Mouse (Mus musculus): ENCODE results near the gene Klk11. TPM values are rescaled to one million over a fixed set of nuclear protein-coding genes. Genes with fewer than 3 reads are reported as not detected.

Klk11 gene
- polyA plus RNA-seq, 2 experiments from 2014 or later, result 1.0 TPM; not detected in 1

DNA sequence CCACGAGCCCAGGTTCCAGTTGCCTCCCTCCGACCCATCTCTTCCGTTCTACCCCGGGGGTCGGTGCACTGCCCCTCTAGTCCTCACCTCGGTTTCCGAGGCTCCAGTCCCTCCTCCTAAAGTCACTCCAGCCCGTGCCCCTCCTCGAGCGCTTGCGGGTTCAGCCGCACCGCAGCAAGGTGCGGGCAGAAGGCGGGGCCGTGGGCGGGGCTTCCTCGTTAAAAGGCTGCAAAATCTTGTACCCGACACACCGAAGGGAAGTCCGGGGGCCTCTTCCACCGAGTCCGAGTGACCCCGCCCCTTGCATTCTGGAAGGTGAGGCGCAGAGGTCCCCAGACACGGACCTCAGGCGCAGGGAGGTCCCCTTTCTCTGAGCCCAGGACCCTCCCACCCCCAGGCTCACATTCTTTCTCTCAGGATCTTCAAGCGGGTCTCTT, 22.9 kb downstream of the Klk11 start, which contains the start of gene Klk8:
Gene Klk8 (plus strand): TSS at position 245 of the 437 bp plus-strand sequence.
- peak; percentile 51 for ATAC-seq

GRCm38 (mm10) chr7:43797844-43798462, 23.5 kb downstream of the Klk11 start:
- ATAC-seq, result peak; percentile 82

DNA sequence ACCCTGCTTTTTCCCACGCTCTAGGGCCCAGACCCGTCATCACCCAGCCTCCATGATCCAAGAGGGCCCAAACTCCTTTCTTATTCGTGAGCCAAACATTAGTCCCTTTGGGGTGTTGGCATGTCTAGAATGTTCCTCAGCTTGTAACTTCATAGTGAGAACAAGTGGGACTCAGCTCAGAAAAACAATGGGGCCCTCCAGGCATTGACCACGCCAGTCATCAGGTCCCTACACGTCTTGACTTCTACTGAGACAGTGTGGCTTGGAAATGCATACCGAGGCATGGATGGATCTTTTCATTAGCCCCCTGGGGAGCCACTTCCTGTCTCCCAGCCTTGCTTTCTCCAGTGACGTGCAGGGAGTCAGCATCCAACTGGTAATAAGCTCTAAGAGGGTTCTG, 25.5 kb downstream of the Klk11 start:
- ATAC-seq, result no peak

DNA sequence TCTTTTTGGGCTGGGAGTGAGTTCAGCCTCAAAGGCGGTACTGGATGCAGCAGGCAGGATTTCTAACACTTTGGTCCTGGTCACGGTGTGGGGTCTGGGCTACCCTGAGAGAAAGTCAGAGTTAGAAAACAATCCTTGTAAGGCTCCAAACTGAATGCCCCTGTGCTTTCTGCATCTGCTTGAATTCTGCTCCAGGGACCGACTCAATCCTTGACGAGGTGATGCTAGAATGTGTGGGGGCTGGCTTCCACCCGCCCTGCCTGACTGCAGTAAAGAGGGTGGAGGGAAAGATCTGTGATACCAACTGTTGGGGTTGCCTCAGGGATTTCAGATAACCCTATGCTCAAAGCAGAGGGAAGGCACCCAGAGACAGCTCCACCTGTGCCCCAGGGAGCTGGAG, 36.6 kb downstream of the Klk11 start, which contains the start of gene Klk7:
Gene Klk7 (plus strand): TSS at position 301 of the 400 bp plus-strand sequence.
- no peak for ATAC-seq

GRCm38 (mm10) chr7:43815211-43815610, 40.8 kb downstream of the Klk11 start:
- ATAC-seq, result no peak

GRCm38 (mm10) chr7:43816746-43817145, 42.3 kb downstream of the Klk11 start:
- no peak for ATAC-seq

DNA sequence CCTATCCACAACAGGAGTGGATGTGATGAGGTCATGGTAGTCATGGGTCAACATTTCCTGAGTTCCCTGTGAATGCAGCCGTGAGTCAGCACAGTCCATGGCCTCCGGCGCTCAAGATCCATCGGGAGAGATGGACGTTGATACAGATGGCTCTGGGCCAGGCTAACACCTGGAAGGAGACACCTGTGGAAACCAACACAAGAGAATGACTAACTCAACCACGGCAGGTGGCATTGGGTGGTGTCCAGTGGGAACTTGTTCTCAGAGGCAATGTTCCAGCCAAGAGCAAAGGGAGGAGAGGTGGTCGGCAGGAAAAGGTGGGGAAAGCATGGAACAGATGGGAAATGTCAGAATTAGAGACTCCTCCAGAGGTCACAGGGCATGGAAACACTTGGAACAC, 47.2 kb downstream of the Klk11 start:
- ATAC-seq, result no peak

- no peak for ATAC-seq
Measured at GRCm38 (mm10) chr7:43824199-43824598, 49.8 kb downstream of the Klk11 start, which contains the start of gene Klk6. Gene Klk6 (plus strand): TSS chr7:43824499.

- ATAC-seq, result no peak
Measured at GRCm38 (mm10) chr7:43826056-43826455, 51.7 kb downstream of the Klk11 start.

DNA sequence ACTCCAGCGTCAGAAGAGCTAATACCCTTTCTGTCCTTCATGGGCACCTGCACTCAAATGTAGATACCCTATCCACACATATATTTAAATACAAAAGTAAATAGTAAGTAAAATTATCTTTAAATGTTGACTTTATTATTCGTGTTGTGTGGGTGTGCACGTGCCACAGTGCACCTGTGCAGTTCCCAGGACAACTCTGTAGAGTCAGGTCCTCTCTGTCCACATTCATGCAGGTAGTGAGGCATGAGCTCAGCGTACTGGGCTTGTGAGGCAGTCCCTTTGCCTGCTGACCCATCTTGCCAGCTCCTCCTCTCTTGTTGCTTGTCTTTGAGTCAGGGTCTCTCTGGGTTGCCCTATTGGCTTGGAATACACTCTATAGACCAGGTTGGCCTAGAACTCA, 53.3 kb downstream of the Klk11 start:
- ATAC-seq, result no peak

Other genes starting within 250 kb of the Klk11 start
- gene Cd33, start 230.2 kb upstream of the Klk11 start, polyA plus RNA-seq (2017; shearing (Covaris generic)), result not detected
- 1 to 10 TPM; 6.4 TPM for gene Zfp658, start 212.3 kb upstream of the Klk11 start, polyA plus RNA-seq (2017; shearing (Covaris generic))
- gene Zfp719, start 195.0 kb upstream of the Klk11 start, polyA plus RNA-seq (2017; shearing (Covaris generic)), result 10 to 100 TPM; 10.9 to 12.9 TPM
- not detected for gene Zfp819, start 167.4 kb upstream of the Klk11 start, polyA plus RNA-seq (2017; shearing (Covaris generic))
- gene Ceacam18, start 139.9 kb upstream of the Klk11 start, polyA plus RNA-seq (2017; shearing (Covaris generic)), result not detected
- 1 to 10 TPM in 1 of 2 experiments, under 1 TPM in 1; 0.28 to 1.3 TPM for gene Siglece, start 114.4 kb upstream of the Klk11 start, polyA plus RNA-seq (2017; shearing (Covaris generic))
- 1 to 10 TPM; 1.7 to 2.2 TPM for gene Ctu1, start 102.6 kb upstream of the Klk11 start, polyA plus RNA-seq (2017; shearing (Covaris generic))
- gene Klk14, start 84.2 kb upstream of the Klk11 start, polyA plus RNA-seq (2017; shearing (Covaris generic)), result not detected
- not detected for gene Klk13, start 62.0 kb upstream of the Klk11 start, polyA plus RNA-seq (2017; shearing (Covaris generic))
- not detected for gene Klk12, start 5.7 kb upstream of the Klk11 start, polyA plus RNA-seq (2017; shearing (Covaris generic))
- gene Klk10, start 6.4 kb downstream of the Klk11 start, polyA plus RNA-seq (2017; shearing (Covaris generic)), result under 1 TPM in 1 of 2 experiments, not detected in 1; 0.23 TPM
- not detected for gene Klk9, start 17.3 kb downstream of the Klk11 start, polyA plus RNA-seq (2017; shearing (Covaris generic))
- gene Klk8, start 23.0 kb downstream of the Klk11 start, polyA plus RNA-seq (2017; shearing (Covaris generic)), result 100 to 1,000 TPM; 136 to 138 TPM
- under 1 TPM in 1 of 2 experiments, not detected in 1; 0.23 TPM for gene Klk7, start 36.7 kb downstream of the Klk11 start, polyA plus RNA-seq (2017; shearing (Covaris generic))
- gene Klk6, start 49.9 kb downstream of the Klk11 start, polyA plus RNA-seq (2017; shearing (Covaris generic)), result not detected
- gene Klk5, start 67.4 kb downstream of the Klk11 start, polyA plus RNA-seq (2017; shearing (Covaris generic)), result not detected
- gene Klk4, start 106.6 kb downstream of the Klk11 start, polyA plus RNA-seq (2017; shearing (Covaris generic)), result not detected
- gene Klk15, start 159.1 kb downstream of the Klk11 start, polyA plus RNA-seq (2017; shearing (Covaris generic)), result not detected
- gene Klk1b8, start 176.1 kb downstream of the Klk11 start, polyA plus RNA-seq (2017; shearing (Covaris generic)), result not detected
- gene Klk1b1, start 192.1 kb downstream of the Klk11 start, polyA plus RNA-seq (2017; shearing (Covaris generic)), result not detected
- gene Klk1b9, start 201.5 kb downstream of the Klk11 start, polyA plus RNA-seq (2017; shearing (Covaris generic)), result not detected
- gene Klk1b11, start 221.3 kb downstream of the Klk11 start, polyA plus RNA-seq (2017; shearing (Covaris generic)), result not detected
- not detected for gene Klk1b26, start 237.6 kb downstream of the Klk11 start, polyA plus RNA-seq (2017; shearing (Covaris generic))

Data from CD4-positive, CD25-positive, alpha-beta regulatory T cell, adult 4 months (primary cell).